Mouse (Mus musculus): Measurements from ENCODE around the gene Olfr112. TPM values are rescaled to one million over a fixed set of nuclear protein-coding genes. Genes with fewer than 3 reads are reported as not detected.
"Not testable (repeated sequence)": the region's sequence is repeated elsewhere in the genome, so short reads cannot be mapped to it uniquely, and the experiment has no call there.

Gene Olfr112
- total RNA-seq (2015; ENCODE audit: low replicate concordance) (not detected in 2 replicates), total RNA-seq (2017; ENCODE audit: low replicate concordance) (not detected in 2 replicates)

DNA sequence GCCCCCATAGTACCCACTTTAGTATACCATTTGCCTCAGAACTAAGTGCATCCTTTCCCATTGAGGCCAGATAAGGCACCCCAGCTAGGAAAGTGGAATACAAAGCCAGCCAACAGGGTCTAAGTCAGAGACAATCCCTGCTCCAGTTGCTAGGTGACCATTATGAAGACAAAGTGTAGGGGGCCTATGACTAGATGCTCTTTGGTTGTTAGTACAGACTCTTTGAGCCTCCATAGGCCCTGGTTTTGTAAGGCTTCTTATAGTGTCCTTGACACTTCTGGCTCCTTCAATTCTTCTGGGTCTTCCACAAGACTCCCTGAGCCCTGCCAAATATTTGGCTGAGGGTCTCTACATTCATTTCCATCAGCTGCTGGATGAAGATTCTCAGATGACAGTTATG lies at the start of gene Olfr112:
TSS of gene Olfr112 (minus strand) at position 101 of the 400 bp plus-strand sequence.
- no peak for ATAC-seq (replicated peaks; ENCODE audit: low FRiP score, poor library complexity, severe bottlenecking)

DNA sequence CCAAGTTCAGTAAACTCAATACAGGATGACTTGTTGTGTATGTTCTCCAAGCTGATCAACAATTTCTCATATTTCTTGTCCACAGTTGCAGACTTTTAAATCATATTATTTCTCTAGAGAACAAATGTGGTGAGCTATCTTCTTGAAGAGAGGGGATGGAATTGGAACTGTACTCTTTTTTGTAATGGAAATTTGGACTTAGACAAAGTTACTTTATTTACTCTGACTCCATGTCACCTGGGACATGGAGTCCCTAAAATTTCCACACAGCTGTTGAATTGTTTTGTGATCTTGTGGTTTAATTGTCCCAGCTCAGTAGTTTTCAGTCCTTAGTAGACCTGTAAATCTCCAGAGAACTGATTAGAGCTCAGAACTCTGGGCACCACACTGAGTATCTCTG lies 23.4 kb upstream of the Olfr112 start, which contains the start of gene Olfr114:
TSS of gene Olfr114 (minus strand) at position 101 of the 400 bp plus-strand sequence.
- ATAC-seq (replicated peaks; ENCODE audit: low FRiP score, poor library complexity, severe bottlenecking): no peak

DNA sequence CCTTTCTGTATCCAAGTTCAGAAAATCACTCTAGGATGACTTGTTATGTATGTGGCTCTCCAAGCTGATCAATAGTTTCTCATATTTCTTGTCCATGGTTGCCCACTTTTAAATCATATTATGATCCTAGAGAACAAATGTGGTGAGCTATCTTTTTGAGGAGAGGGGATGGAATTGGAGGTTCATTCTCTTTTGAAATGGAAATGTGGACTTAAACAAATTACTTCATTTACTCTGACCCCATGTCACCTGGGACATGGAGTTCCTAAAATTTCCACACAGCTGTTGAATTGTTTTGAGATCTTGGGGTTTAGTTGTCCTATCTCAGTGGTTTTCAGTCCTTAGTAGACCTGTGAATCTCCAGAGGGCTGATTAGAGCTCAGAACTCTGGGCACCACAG lies 8.3 kb upstream of the Olfr112 start, which contains the start of gene Olfr113:
TSS of gene Olfr113 (minus strand) at position 101 of the 400 bp plus-strand sequence.
- ATAC-seq (replicated peaks; ENCODE audit: low FRiP score, poor library complexity, severe bottlenecking): no peak

DNA sequence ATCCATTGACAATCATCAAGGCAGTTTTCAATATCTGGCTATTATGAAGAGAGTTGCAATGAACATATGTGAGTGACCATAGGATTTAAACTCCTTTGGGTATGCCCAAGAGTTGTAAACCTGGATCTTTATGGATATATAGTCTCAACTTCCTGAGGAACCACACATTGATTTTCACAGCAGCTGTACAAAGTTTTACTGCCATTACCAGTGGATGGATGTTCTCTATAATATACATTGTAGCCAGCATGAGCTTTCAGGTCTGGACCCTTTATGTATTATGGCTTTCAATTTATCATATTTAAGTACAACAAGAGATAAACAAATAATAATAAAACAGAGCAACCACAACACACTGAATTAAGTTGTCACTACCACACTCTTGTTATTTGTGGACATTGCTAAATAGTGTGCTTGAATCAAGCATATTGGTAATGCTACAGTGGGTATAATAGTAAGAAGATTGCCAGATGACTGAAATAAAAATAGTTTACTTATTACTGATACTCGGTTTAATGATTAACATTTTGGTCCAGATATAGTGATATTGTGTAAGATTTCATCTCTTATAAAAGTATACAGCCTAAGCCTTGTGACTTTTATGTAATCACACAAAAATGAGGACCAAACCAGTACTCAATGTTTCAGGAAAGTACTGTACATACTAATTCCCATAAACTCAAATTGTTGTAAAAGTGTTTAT lies 10.2 kb downstream of the Olfr112 start:
- no peak for ATAC-seq (replicated peaks; ENCODE audit: low FRiP score, poor library complexity, severe bottlenecking)

DNA sequence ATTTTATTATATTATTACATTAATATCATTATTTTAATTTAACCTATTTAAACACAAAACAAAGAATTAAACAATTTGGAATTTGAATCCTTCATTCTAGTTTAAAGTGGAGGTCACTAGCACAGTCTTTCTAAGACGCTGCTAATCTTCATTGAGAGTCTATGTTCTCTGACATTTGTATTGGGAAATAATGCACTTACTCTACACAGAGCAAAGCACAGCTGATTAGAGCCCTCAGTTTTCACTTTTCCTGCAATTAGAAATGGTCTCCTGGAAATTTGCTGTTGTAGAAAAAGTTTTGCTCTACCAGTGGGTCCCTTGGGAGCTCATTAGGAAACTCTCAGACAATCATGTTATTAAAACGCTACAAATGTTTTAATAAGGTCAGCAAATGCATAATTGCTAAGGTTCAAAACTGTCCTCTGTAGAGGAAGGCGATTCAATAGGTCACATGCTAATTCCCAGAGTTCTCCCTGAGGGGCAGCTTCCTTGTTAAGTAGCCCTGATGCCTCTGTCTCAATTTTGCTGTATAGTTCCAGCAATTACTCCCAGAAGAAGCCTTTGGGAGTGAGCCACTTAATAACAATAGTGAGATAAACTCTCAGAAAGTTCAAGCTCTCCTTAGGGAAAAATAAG lies 25.3 kb downstream of the Olfr112 start:
- ATAC-seq (replicated peaks; ENCODE audit: low FRiP score, poor library complexity, severe bottlenecking): no peak

DNA sequence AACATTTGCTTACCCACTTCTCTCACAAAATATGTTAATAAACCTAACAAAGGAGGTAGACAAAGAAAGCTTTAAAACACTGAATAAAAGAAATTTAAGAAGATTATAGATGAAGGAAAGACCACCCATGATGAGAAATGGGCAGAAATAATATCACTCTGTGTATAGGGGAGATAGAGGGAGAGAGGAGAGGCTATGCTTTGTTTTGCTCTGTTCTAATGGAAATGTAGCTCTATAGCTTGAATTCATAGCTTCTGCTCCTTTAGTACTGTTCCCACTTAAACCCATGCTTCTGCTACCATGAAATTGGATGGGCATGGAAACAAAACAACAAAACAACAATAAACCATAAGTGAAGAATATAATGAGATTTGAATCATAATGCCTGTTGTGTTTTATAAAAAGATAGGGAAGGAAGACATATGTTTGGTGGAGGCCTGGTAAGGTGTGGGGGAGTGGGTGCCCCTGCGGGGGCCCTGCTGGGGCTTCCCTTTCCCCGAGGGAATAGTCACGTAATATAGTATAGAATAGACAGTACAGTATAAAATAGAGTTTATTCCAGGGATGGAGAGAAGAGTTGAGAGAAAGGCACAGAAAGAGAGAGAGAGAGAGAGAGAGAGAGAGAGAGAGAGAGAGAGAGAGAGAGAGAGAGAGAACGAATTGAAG lies 27.7 kb downstream of the Olfr112 start:
- no peak for ATAC-seq (replicated peaks; ENCODE audit: low FRiP score, poor library complexity, severe bottlenecking)

DNA sequence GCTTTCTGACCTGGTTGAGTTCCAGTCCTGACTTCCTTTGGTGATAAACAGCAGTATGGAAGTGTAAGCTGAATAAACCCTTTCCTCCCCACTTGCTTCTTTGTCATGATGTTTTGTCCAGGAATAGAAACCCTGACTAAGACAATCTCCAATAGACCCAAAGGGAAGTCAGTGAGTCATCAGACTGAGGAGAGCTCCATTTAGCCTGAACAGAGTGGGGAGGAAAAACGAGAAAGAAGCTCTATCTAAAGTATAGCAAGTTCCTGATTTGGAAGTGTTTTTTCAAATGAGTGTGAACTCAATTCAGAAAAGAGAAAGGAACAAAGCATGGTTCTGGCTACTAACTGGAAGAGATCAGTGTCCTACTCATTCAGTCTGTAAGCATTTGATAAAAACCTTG lies 30.8 kb downstream of the Olfr112 start:
- not testable (repeated sequence) for ATAC-seq (replicated peaks; ENCODE audit: low FRiP score, poor library complexity, severe bottlenecking)

DNA sequence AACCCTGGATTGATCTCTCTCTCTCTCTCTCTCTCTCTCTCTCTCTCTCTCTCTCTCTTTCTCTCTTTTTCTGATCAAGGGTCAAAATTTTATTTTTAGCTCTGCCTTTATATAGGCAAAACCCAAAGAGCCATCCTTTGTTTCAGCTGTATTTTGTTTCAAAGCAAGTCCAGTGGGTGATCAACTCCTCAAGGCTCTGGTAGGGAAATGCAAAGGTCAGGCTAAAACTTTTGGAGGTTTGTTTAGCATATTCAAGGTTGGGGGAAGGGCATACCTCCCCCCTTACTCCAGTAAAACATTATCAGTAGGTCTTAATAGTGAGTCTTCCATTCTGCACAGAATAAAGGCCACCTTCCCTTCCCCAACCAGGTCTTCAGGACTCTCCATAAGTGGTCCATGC lies 34.1 kb downstream of the Olfr112 start:
- ATAC-seq (replicated peaks; ENCODE audit: low FRiP score, poor library complexity, severe bottlenecking): no peak

DNA sequence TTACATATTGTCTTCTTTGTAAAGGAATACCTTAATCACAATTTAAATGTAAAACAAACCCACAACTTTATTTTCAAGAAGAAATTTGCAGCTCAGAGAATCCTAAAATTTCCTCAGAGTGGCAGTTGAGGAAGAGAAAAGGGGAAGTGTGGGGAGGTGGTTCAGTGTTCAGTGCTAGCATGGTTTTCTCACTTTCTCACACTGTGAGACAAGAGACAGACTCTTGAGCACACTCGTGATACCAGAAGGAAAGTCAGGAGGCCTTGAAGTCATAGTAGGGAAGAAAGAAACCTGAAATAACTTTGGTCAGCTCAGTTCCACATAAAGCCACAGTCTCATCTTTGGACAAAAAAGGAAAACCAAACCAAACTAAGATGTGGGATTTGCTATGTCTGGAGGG lies 43.8 kb downstream of the Olfr112 start:
- not testable (repeated sequence) for ATAC-seq (replicated peaks; ENCODE audit: low FRiP score, poor library complexity, severe bottlenecking)

DNA sequence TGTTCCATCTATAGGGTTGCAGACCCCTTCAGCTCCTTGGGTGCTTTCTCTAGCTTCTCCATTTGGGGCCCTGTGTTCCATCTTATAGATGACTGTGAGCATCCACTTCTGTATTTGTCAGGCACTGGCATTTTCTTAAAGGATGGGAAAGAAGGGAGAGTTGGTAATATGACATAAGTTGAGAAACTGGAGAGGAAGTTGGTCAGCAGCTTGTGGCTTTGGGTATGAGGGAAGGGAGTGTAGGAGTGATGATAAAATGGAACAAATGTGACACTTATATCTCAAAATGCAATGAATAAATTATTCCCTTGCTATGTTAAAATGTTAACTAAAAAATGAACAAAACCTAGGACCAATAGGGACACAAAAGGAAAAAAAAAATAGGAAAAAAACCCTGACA lies 44.6 kb downstream of the Olfr112 start:
- not testable (repeated sequence) for ATAC-seq (replicated peaks; ENCODE audit: low FRiP score, poor library complexity, severe bottlenecking)

Other genes starting within 250 kb of the Olfr112 start
- not detected in 2 replicates for gene Olfr103, start 229.8 kb downstream of the Olfr112 start, total RNA-seq (2015; ENCODE audit: low replicate concordance)
- not detected in 2 replicates for gene Olfr103, start 229.8 kb downstream of the Olfr112 start, total RNA-seq (2017; ENCODE audit: low replicate concordance)
- gene Olfr104-ps, start 209.9 kb downstream of the Olfr112 start, total RNA-seq (2015; ENCODE audit: low replicate concordance): not detected in 2 replicates
- not detected in 2 replicates for gene Olfr104-ps, start 209.9 kb downstream of the Olfr112 start, total RNA-seq (2017; ENCODE audit: low replicate concordance)
- not detected in 2 replicates for gene Olfr105-ps, start 190.4 kb downstream of the Olfr112 start, total RNA-seq (2015; ENCODE audit: low replicate concordance)
- gene Olfr105-ps, start 190.4 kb downstream of the Olfr112 start, total RNA-seq (2017; ENCODE audit: low replicate concordance): not detected in 2 replicates
- not detected in 2 replicates for gene Olfr106-ps, start 179.1 kb downstream of the Olfr112 start, total RNA-seq (2015; ENCODE audit: low replicate concordance)
- gene Olfr106-ps, start 179.1 kb downstream of the Olfr112 start, total RNA-seq (2017; ENCODE audit: low replicate concordance): not detected in 2 replicates
- not detected in 2 replicates for gene Olfr107, start 170.2 kb downstream of the Olfr112 start, total RNA-seq (2015; ENCODE audit: low replicate concordance)
- gene Olfr107, start 170.2 kb downstream of the Olfr112 start, total RNA-seq (2017; ENCODE audit: low replicate concordance): not detected in 2 replicates
- gene Olfr108, start 124.0 kb downstream of the Olfr112 start, total RNA-seq (2015; ENCODE audit: low replicate concordance): not detected in 2 replicates
- gene Olfr108, start 124.0 kb downstream of the Olfr112 start, total RNA-seq (2017; ENCODE audit: low replicate concordance): not detected in 2 replicates
- not detected in 2 replicates for gene Olfr109, start 110.5 kb downstream of the Olfr112 start, total RNA-seq (2015; ENCODE audit: low replicate concordance)
- gene Olfr109, start 110.5 kb downstream of the Olfr112 start, total RNA-seq (2017; ENCODE audit: low replicate concordance): not detected in 2 replicates
- not detected in 2 replicates for gene H2-M2, start 85.9 kb downstream of the Olfr112 start, total RNA-seq (2015; ENCODE audit: low replicate concordance)
- gene H2-M2, start 85.9 kb downstream of the Olfr112 start, total RNA-seq (2017; ENCODE audit: low replicate concordance): not detected in 2 replicates
- not detected in 2 replicates for gene Olfr110, start 77.0 kb downstream of the Olfr112 start, total RNA-seq (2015; ENCODE audit: low replicate concordance)
- gene Olfr110, start 77.0 kb downstream of the Olfr112 start, total RNA-seq (2017; ENCODE audit: low replicate concordance): not detected in 2 replicates
- gene Olfr111, start 61.4 kb downstream of the Olfr112 start, total RNA-seq (2015; ENCODE audit: low replicate concordance): not detected in 2 replicates
- not detected in 2 replicates for gene Olfr111, start 61.4 kb downstream of the Olfr112 start, total RNA-seq (2017; ENCODE audit: low replicate concordance)
- not detected in 2 replicates for gene Olfr113, start 8.2 kb upstream of the Olfr112 start, total RNA-seq (2015; ENCODE audit: low replicate concordance)
- gene Olfr113, start 8.2 kb upstream of the Olfr112 start, total RNA-seq (2017; ENCODE audit: low replicate concordance): not detected in 2 replicates
- gene Olfr114, start 23.3 kb upstream of the Olfr112 start, total RNA-seq (2015; ENCODE audit: low replicate concordance): not detected in 2 replicates
- gene Olfr114, start 23.3 kb upstream of the Olfr112 start, total RNA-seq (2017; ENCODE audit: low replicate concordance): not detected in 2 replicates
- not detected in 2 replicates for gene Olfr115, start 57.7 kb upstream of the Olfr112 start, total RNA-seq (2015; ENCODE audit: low replicate concordance)
- not detected in 2 replicates for gene Olfr115, start 57.7 kb upstream of the Olfr112 start, total RNA-seq (2017; ENCODE audit: low replicate concordance)
- not detected in 2 replicates for gene Olfr116, start 57.7 kb upstream of the Olfr112 start, total RNA-seq (2015; ENCODE audit: low replicate concordance)
- gene Olfr116, start 57.7 kb upstream of the Olfr112 start, total RNA-seq (2017; ENCODE audit: low replicate concordance): not detected in 2 replicates
- gene Olfr117, start 94.3 kb upstream of the Olfr112 start, total RNA-seq (2015; ENCODE audit: low replicate concordance): not detected in 2 replicates
- gene Olfr117, start 94.3 kb upstream of the Olfr112 start, total RNA-seq (2017; ENCODE audit: low replicate concordance): not detected in 2 replicates
- gene Olfr118, start 97.5 kb upstream of the Olfr112 start, total RNA-seq (2015; ENCODE audit: low replicate concordance): not detected in 2 replicates
- not detected in 2 replicates for gene Olfr118, start 97.5 kb upstream of the Olfr112 start, total RNA-seq (2017; ENCODE audit: low replicate concordance)
- gene Olfr119, start 127.1 kb upstream of the Olfr112 start, total RNA-seq (2015; ENCODE audit: low replicate concordance): not detected in 2 replicates
- gene Olfr119, start 127.1 kb upstream of the Olfr112 start, total RNA-seq (2017; ENCODE audit: low replicate concordance): not detected in 2 replicates
- gene Olfr120, start 152.4 kb upstream of the Olfr112 start, total RNA-seq (2015; ENCODE audit: low replicate concordance): not detected in 2 replicates
- gene Olfr120, start 152.4 kb upstream of the Olfr112 start, total RNA-seq (2017; ENCODE audit: low replicate concordance): not detected in 2 replicates
- not detected in 2 replicates for gene Olfr121, start 179.4 kb upstream of the Olfr112 start, total RNA-seq (2015; ENCODE audit: low replicate concordance)
- gene Olfr121, start 179.4 kb upstream of the Olfr112 start, total RNA-seq (2017; ENCODE audit: low replicate concordance): not detected in 2 replicates
- not detected in 2 replicates for gene Olfr122, start 199.2 kb upstream of the Olfr112 start, total RNA-seq (2015; ENCODE audit: low replicate concordance)
- gene Olfr122, start 199.2 kb upstream of the Olfr112 start, total RNA-seq (2017; ENCODE audit: low replicate concordance): not detected in 2 replicates
- gene Olfr123, start 224.1 kb upstream of the Olfr112 start, total RNA-seq (2015; ENCODE audit: low replicate concordance): not detected in 2 replicates
- gene Olfr123, start 224.1 kb upstream of the Olfr112 start, total RNA-seq (2017; ENCODE audit: low replicate concordance): not detected in 2 replicates
- gene Olfr124, start 230.4 kb upstream of the Olfr112 start, total RNA-seq (2015; ENCODE audit: low replicate concordance): not detected in 2 replicates
- gene Olfr124, start 230.4 kb upstream of the Olfr112 start, total RNA-seq (2017; ENCODE audit: low replicate concordance): not detected in 2 replicates

Data from erythroid progenitor cell, adult 5-6 weeks (primary cell).